Mouse (Mus musculus) left cerebral cortex, postnatal 25 days (tissue): Measurements from ENCODE around the gene Mrpl42. TPM values are rescaled to one million over a fixed set of nuclear protein-coding genes. Genes with fewer than 3 reads are reported as not detected.
"Not testable (repeated sequence)": the region's sequence is repeated elsewhere in the genome, so short reads cannot be mapped to it uniquely, and the experiment has no call there.

Experiments used
- DNase-seq, 2 experiments: peaks; one replicate each; pipeline ENCODE4 v3.0.0; 2022; ENCODE audit warnings: low spot score in 2 of 2, mixed read lengths in 1 of 2
- intact Hi-C: fragments of 180-260 bp; cut with DNase I; formaldehyde crosslinking; loops from one replicate; pipeline ENCODE4 v1.15.1; 2025
- total RNA-seq, 2 experiments: library from RNA; stranded (reverse); gene quantifications; 2 replicates each; pipeline ENCODE4 v1.2.3; 2021

The Mrpl42 gene
- 10 to 100 TPM; 67.1 to 72.1 TPM for total RNA-seq

DNA sequence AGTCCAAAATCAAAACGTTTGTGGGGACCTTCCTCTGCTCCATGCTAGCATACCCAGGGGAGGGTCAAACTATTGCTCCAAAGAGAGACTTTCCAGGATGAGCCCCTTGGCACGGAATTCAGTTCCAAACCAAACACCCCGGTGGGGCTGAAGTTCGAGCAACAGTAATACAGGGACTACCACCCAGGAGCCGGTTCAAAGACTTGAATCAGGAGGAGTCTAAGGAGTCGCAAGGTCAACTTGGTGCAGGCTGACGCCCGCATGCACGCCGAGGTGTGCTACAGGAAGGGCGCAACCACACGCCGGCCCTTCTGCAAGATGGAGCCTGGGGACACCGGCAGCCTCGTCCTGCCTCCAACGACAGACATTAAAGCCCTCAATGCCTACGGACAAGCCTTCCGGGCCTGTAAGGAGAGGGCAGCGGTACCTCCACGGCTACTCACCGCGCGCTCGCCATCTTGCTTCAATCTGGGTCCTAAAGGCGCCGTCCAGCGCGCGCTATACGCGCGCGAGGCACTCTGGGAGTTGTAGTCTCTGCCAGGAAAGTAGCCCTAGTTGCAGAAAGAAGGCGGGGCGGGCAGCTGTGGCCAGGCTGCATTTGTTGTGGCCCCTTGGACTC is at the start of gene Mrpl42:
Gene Mrpl42 (minus strand): TSS at position 478 of the 619 bp plus-strand sequence.
- intact Hi-C loops = loop anchor here (1.0 to 2.0 kb wide), 2 partner anchors 13 to 393 kb away; no protein-coding TSS in a partner anchor
- DNase-seq = peak; percentile 88 to 92

DNA sequence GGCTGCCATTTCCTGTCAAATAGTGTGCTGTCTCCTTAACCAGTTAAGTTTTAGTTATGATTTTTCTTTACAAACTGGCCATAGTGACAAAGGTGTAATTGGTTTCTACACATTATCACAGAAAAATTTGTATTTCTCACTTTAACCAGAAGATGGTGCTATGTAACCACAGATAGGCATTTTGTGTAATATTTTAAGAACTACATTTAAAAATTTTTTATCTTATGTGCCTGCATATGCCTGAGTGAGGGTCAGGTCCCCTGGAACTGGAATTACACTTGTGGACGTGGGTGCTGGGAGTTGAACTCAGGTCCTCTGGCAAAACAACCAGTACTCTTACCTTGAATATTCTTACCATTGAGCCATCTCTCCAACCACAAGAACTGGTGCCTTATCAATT is 48.8 kb upstream of the Mrpl42 start:
- intact Hi-C loops = loop anchor here (2.0 kb wide), 2 partner anchors 308 to 482 kb away; no protein-coding TSS in a partner anchor
- peak in 1 of 2 experiments; percentile 29 for DNase-seq

DNA sequence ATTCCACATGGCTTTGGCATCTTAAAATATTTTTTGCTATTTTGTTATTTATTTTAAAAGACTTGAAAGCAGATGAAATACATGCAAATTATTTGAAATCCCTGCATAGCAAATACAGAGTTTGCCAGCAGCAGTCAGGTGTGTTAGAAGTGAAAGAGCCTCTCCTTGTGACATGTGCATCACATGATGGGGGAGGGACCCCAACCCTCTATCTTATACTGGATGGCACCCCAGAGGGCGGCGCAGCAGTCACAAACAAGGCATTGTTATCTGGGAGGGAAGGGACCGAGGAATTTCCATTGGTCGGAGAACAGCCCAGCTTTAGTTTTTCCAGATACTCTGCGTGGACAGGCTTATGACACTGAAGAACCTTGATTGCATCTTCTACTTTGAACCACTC is 47.3 kb upstream of the Mrpl42 start:
- intact Hi-C loops, DNase-seq: not testable (repeated sequence)

DNA sequence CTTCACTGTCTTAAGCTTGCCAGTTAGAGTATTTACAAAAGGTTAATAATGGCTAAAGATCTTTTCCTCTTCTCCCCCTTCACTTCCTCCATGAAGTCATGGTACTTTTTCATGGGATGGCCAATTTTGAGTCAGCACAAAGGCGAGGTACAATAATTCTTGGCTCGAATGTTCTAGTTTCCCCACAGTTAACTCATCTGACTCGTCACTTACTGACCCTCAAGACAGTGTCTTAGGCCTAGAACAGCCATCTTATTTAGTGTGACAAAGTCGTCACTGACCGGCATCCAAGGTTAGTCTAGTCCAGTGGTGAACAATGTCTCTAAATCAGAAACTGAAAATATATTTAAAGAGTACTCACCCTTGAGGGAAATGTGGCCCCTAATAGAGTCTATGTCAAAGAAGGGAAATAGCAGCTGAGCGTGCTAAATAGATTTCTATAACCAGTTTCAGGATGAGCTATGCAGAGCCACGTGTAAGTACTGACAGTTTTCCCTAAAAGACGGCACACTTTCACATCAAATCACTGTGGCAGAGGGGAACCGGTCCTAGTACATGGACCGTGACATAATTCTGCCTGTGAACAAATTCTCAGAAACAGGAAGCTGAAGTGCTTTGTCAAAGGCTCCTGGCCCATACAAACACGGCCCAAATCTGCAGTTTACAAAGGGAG is 46.5 kb upstream of the Mrpl42 start:
- no peak for DNase-seq
- intact Hi-C loops = no loop called here

DNA sequence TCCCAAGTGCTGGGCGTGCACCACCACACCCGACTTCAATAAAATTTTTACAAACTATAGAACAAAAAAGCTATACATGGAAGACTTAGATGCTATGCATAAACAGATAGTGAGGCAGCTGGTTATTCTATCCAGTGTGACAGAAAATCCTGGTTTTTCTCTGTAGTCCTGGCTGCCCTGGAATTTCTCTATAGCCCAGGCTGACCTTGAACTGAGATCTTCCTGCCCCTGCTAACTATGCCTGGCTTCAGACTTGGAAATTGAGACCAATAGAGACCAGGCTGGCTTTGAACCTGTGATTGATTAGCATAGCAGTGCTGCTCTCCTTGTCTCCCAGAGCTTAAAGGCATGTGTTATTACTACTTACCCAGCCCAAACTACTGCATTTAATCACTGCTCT is 44.4 kb upstream of the Mrpl42 start:
- DNase-seq = no peak
- intact Hi-C loops = no loop called here

DNA sequence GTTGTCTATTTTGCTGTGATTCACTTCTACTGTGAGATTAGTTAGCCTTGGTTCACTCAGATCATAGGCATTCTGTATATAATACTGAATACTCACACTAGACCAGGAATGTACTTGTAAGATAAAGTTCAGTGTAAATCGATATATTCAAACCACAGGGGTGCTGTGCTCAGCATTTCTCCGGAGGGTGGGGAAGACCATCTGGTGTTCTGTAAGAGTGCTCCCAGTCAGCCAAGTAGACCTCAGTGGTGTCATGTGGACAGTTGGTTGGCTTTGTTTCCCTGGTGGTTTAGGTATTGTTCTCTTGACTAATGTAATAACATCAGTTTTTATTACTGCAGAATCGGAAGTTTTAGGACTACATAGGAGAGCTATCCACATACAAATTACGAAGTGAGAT is 43.3 kb upstream of the Mrpl42 start:
- peak in 1 of 2 experiments; percentile 19 for DNase-seq
- intact Hi-C loops = no loop called here

DNA sequence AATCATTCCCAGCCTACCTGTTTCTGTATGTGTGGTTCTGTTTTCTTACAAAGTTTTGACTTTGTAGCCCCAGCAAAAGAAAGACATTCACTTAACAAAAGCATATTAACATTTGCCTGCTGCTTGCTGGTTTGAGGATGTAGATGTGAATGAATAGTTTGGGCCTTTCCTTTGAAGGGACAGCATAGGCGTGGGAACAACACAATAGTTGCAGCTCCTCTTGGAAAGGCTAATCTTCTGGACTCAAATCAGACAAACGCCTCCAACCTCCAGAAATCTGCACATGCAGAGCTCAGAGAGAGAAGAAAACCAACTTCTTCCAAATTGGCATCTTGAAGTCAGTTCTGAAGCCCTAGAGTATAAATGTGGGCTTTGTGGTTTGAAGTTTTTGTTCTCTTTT is 42.9 kb upstream of the Mrpl42 start:
- peak in 1 of 2 experiments; percentile 75 for DNase-seq
- intact Hi-C loops = no loop called here

DNA sequence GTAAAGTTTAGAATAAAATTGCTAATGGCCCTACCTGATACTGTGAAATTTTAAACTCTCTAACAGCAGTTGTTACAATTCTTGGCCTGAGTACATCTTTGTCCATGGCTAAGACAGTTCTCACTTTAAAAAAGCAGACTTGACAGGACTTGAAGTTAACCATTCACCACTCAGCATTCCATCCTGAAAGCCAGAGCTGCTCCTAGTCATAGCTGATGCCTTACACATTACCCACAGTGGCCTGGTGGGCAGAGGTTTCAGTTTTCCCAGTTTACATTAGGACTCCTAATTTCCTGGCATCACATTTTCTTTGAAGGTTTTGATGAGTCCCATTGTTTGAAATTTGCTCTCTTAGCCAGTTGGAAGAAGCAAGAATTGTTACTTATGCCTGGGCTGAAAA is 42.3 kb upstream of the Mrpl42 start:
- intact Hi-C loops = no loop called here
- DNase-seq = no peak

DNA sequence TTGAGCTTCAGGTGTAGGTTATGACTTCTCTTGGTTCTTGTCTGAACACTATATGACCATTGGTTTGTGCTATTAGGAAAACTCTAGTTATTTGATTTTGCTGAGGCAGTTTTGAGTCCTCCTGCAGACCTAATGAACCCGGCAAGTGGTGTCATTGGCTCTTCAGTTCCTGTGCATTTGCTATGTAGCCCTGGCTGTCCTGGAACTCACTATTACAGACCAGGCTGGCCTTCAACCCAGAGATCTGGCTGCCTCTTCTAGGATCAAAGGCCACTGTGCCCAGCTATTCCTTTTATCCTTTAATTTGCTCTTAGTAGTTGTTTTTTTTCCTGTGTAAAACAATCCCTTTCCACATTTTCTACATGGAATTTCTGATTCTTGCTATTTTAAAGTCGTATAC is 41.6 kb upstream of the Mrpl42 start:
- intact Hi-C loops = no loop called here

DNA sequence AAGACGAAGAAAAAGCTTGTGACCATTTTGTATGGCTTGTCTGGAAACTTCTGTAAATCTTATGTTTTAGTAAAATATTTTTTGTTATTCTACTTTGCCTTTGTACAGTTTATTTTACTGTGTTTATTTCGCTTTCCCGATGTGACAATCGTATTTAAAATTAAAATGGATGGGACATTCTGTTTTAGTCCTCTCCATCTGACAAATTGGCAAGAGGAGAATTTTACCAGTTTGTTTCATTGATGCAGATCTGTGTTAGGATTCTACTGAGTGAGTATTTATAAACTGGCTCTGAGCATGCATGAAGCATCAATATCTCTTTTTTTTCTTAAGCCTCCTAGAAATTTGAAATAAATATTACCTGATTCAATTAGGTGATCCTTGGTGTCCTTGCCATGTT is 41.2 kb upstream of the Mrpl42 start:
- intact Hi-C loops = no loop called here
- no peak for DNase-seq

More for the DNA sequence above, 41.6 kb upstream of the Mrpl42 start:
- no peak for DNase-seq

DNA sequence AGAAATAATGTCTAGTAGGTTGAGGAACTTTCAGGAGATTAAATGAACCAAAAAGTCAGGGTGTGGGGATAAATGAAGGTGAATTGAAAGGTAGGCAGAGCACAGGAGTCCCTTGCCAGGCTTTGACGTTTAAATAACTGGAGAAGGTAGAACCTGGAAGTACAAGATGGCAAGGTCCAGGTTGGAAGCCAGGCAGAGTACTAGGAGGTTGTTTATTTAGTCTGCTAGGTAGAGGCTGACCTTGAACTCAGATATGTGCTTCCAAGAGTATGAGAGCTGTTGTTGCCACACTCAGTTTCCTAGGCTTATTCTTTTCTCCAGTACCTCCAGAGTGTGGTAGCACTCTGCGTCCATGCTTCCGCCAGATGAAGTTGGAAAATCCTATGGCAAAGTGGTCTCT is 38.1 kb upstream of the Mrpl42 start:
- DNase-seq = no peak
- intact Hi-C loops = no loop called here

DNA sequence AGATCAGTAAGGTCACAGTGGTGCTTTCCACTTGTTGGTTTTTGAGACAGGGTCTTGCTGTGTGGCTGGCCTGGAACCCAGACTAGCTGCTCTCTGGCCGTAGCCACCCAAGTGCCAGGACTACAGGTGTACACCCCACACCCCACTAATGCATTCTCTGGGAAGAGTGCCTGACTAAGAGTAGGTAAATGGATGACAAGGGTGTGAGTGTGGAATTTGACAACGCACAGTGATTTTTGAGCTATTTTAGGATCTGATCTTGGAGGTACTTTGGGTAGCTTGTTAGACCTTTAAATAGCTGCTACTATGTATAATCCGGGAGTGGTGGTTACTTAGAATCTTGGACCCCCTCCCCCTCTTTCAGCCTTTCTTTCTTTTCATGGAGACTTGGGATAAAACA is 37.5 kb upstream of the Mrpl42 start:
- DNase-seq = no peak
- intact Hi-C loops = no loop called here

DNA sequence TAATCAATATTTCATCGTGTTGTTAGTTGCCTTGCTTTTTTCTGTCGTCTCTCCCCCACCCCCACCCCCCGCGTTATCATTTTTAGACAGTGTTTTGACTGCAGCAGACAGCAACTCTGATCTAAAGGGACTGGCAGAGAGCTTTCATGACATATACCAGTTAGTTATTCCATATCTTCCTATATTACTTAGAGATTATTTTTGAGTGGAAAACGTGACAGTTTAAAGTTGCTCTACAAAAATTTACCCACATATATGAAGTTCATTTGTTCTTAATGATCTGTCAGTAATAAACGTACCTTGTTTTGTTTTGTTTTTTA is 34.4 kb upstream of the Mrpl42 start:
- DNase-seq = no peak
- intact Hi-C loops = no loop called here

DNA sequence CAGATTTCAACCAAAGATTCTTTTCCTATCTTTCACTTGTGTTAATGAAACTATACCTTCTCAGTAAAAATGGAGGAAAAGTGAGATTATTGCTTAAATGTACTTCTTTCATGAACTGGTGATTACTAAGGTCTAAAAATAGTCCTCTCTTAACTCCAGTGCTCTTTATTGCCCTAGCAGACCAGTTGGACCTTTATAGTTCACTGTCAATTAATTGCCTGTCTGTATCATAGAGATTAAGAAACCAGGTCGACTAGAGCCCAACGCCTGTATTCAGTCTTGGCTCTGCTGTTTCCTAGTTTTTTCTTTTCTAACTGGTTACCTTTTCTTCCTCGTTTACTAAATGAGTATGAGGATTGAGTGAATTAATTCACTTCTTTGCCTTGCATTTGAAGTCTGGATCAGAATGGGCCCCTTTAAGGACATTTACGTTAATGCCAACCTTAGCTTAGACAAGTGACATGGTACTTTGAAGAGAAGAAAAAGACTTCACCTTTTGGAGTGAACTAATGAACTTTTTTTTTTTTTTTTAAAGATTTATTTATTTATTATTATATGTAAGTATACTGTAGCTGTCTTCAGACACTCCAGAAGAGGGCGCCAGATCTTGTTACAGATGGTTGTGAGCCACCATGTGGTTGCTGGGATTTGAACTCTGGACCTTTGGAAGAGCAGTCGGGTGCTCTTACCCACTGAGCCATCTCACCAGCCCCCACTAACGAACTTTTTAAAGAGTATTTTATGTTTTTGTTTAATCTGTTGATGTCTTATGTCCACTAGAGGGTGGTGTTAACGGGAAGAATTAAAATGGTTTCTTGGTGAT is 33.9 kb upstream of the Mrpl42 start:
- intact Hi-C loops = no loop called here
- DNase-seq = no peak

DNA sequence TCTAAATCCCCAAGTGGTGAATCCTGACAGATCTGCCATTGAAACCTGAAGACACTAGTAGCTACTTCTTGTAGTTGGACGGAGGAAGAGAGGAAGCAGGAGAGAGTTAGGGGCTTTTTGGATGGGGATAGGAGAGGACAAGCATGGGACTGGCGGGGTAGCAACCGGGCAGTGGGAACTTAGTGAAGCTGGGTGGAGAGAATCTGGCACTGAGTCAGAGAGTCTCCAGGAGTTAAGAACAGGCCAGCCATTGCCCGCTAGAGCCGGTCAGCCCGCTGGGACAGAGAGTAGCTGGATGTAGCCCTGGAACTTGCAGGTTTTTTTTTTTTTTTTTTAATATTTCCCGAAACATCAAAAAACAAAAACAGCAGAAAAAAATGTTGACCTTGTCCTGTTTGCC is 31.6 kb upstream of the Mrpl42 start:
- intact Hi-C loops = no loop called here
- DNase-seq = no peak

DNA sequence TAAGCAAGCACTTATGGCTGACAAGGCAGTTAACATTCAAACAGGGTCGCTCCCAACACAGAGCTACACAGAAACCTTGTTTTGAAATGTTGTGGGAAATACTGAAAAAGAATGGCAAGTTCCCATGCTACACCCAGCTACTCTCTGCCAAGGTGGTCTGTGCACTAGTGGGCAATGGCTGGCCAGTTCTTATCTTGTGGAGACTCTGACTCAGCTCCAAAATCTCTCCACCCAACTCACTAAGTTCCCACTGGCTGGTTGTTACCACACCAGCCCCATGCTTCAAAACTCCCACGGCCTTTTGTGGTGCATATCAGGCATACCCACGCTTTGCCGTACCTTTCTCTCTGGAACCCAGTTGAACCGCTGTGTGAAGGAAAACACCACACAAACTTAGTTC is 31.2 kb upstream of the Mrpl42 start:
- intact Hi-C loops = no loop called here
- no peak for DNase-seq

DNA sequence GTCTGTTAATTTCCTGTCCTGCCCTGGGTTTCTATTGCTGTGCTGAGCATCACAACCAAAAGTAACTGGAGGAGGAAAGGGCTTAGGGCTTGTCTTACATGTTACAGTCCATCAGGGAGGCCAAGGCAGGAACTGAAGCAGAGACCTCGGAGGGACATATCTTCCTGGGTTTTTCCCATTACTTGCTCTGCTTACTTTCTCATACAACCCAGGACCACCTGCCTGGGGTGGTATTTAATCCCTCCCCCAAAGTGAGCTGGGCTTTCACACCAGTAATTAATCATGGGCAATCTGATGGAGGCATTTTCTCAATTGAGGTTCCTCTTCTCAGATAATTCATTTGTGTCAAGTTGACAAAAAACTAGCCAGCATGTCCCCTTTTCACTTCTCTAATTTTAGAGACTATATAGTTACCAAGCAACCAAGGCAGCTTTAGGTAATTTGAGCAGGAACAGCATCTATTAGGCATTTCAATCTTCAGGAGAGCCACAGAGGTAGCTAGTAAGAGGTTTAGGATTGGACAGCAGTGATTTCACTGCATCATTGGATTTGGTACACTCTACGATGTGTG is 28.9 kb upstream of the Mrpl42 start:
- intact Hi-C loops = no loop called here
- DNase-seq = no peak

DNA sequence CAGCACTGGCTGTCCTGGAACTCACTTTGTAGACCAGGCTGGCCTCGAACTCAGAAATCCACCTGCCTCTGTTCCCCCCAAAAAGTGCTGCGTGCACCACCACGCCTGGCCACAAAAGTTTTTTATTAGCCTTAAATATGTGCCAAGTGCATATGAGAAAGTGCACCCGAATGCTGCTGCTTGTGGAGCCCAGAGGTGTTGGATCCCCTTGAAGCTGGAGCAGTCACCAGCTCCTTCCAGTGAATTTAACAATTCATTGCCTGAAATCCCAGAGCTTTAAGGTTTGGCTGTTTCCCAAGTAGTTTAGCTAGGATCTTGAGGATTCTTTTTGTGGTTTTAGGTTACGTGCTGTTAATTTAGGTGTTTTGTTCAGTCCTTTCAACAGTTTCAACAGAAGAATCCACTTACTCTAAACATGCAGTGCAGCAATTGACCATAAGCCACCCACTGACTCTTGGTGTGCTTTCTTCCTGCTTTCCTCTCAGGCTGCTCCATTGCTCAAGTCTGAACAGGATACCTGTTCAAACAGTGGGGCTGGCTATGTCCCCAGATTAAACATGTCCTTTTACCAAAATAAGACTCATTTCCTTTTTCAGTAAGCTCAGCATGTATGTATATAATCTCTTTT is 24.9 kb upstream of the Mrpl42 start:
- intact Hi-C loops = no loop called here
- DNase-seq = no peak

DNA sequence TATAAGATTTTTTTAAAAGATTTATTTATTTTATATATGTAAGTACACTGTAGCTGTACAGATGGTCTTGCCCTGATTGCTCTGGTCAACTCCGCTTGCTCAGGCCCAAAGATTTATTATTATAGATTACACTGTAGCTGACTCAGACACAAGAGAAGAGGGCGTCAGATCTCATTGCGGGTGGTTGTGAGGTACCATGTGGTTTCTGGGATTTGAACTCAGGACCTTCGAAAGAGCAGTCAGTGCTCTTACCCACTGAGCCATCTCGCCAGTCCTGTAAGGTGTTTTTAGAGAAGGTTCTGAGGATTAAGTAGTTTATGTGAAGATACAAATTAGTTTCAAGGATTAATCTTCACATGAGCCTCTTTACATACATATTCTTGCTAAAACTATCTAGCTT is 24.1 kb upstream of the Mrpl42 start:
- intact Hi-C loops = no loop called here
- DNase-seq = no peak

DNA sequence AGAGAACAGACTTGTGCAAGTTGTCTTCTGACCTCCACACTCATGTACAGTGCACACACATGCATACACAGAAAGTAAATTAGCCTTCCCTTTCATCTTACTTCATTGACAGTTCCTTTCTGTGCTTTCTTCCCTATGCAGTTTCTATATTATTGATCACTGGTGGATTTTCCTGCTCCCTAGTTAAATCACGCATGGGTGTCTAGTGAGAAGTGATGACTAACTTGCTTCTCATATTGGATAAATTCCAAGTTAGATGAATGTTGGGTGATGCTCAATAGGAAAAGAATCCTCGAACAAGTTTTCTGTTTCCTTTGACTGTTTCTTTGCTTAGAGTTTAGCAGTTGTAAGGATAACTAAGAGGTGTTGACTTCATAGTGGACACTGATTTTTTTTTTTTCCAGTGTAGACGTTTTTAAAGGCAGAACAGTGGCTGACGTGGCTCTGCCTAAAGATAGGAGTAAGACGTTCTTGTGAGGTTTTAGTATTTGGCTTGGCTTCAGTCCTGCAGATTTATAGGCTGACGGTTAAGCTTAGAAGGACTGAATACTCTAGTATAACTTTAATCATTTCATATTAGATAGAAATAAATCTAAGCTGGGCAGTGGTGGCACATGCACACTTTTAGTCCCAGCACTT is 23.4 kb upstream of the Mrpl42 start:
- intact Hi-C loops = no loop called here
- DNase-seq = no peak
